In the genomic region with DNA sequence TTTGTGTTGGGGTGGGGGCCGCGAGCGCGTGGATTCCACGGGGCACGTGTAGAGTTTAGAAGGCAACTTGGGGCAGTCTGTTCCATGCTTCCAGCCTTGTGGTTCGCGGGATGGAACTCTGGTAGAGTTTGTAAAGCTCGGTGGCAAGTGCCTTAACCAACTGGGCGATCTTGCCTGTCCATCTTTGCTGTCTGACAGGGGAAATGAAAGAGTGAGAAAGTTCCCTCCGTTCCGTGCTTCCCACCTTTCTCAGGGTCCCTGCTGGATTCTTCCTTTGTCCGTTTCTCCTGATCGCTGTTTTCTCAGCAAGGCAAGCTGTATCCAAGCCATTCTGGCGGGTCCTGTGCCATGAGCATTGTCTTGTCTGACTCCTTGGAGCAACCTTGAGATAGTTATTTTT, we compare ENCODE assay signal across 7 mouse cellular contexts. TPM values are rescaled to one million over a fixed set of nuclear protein-coding genes. Genes with fewer than 3 reads are reported as not detected.
DNase-seq lines count a peak whose midpoint lies in the region; ATAC-seq and TF ChIP-seq lines count a peak whose summit lies in the region.

No protein-coding gene starts in this region.

- no peak for DNase-seq in CH12.LX (ENCODE audit: extremely low read depth)
- DNase-seq in forebrain, embryonic 10.5 days (ENCODE audit: extremely low spot score, low spot score) = peak; percentile 46
- no peak for DNase-seq in thymus, postnatal 25 days
- no peak for DNase-seq in frontal cortex, postnatal 14 days (ENCODE audit: low spot score in 2 of 2)

- no peak for TF ChIP-seq EP300 in CH12.LX (IDR thresholded peaks at IDR 0.05; ENCODE audit: low read length)

- H3K4me1 ChIP-seq in CH12.LX (ENCODE audit: control insufficient read depth in 1 of 2, insufficient read depth in 2 of 2) = peaks cover 0 to 21% of the 10 kb centered on the region in 2 experiments; a peak in 2 of 4 replicates
- peaks cover 32% of the 10 kb centered on the region for H3K4me1 ChIP-seq in forebrain, embryonic 10.5 days
- peaks cover 27% of the 10 kb centered on the region for H3K4me1 ChIP-seq in liver, embryonic 12.5 days
- peaks cover 9% of the 10 kb centered on the region for H3K4me1 ChIP-seq in stomach, embryonic 16.5 days (ENCODE audit: control insufficient read depth, insufficient read depth, low read length)

- peak overlapping the region; percentile 82 for H3ac ChIP-seq in C2C12 (ENCODE audit: control insufficient read depth, insufficient read length, low read depth)

- H3K79me2 ChIP-seq in C2C12 (ENCODE audit: control insufficient read depth, insufficient read depth) = peaks cover 47% of the 10 kb centered on the region
- peaks cover 21% of the 10 kb centered on the region for H3K79me2 ChIP-seq in CH12.LX (replicated peaks; ENCODE audit: control insufficient read depth, extremely low read depth, insufficient read depth, poor library complexity, severe bottlenecking)

- H3K9ac ChIP-seq in CH12.LX (ENCODE audit: insufficient read depth, low read depth) = peak overlapping the region; percentile 35
- peak overlapping the region; percentile 80 for H3K9ac ChIP-seq in liver, embryonic 12.5 days
- H3K9ac ChIP-seq in stomach, embryonic 16.5 days (ENCODE audit: low read length) = peak overlapping the region; percentile 97

- no peak for TF ChIP-seq CTCF in C2C12 (IDR thresholded peaks at IDR 0.05; ENCODE audit: control insufficient read depth, insufficient read depth, insufficient read length)
- TF ChIP-seq CTCF in CH12.LX (conservative IDR thresholded peaks at IDR 0.05 in 1 of 2, IDR thresholded peaks at IDR 0.05 in 1 of 2; ENCODE audit: low read depth in 2 of 2, low read length in 2 of 2) = no peak

- H3K4me3 ChIP-seq in C2C12 (ENCODE audit: insufficient read depth, poor library complexity, severe bottlenecking) (peak overlapping the region; percentile 50), CH12.LX (replicated peaks in 1 of 3; ENCODE audit: low read depth in 2 of 3, low read length in 2 of 3, poor library complexity in 1 of 3) (peak overlapping the region; percentile 36 to 76 (median 69))
- H3K4me3 ChIP-seq in forebrain, embryonic 10.5 days = peak overlapping the region; percentile 84
- peak overlapping the region; percentile 75 for H3K4me3 ChIP-seq in liver, embryonic 12.5 days
- peak overlapping the region; percentile 82 for H3K4me3 ChIP-seq in stomach, embryonic 16.5 days (replicated peaks; ENCODE audit: low read length)

- 0 out of 2 replicates have a peak overlapping the region, but pooled peaks have one; percentile 60 for H3K4me2 ChIP-seq in CH12.LX (ENCODE audit: insufficient read depth, low read depth, poor library complexity, severe bottlenecking)
- H3K4me2 ChIP-seq in liver, embryonic 12.5 days = peak overlapping the region; percentile 94
- peak overlapping the region; percentile 87 for H3K4me2 ChIP-seq in stomach, embryonic 16.5 days (ENCODE audit: low read depth, low read length)

- ATAC-seq in liver, embryonic 12.5 days = peak; percentile 22
- peak; percentile 8; the same call in 1 of the 2 replicates for ATAC-seq in stomach, embryonic 16.5 days (ENCODE audit: insufficient read depth, low FRiP score)

- TF ChIP-seq RAD21 in CH12.LX (IDR thresholded peaks at IDR 0.05; ENCODE audit: low read depth, low read length) = no peak

- no peak for TF ChIP-seq POLR2A in CH12.LX (IDR thresholded peaks at IDR 0.05; ENCODE audit: low read depth, low read length)

- 12% methylated on average over 15 of the region's 15 CpGs for WGBS in forebrain, embryonic 10.5 days
- 8% methylated on average over 15 of the region's 15 CpGs for WGBS in liver, embryonic 12.5 days (ENCODE audit: insufficient replicate concordance)
- 2% methylated on average over 15 of the region's 15 CpGs for WGBS in stomach, embryonic 16.5 days

- dilution Hi-C loops in CH12.LX (cut with MboI; ENCODE audit: extremely low pct_ligation_motif_present, extremely low pct_unique_long_range_greater_than_20kb, low sequenced_read_pairs) = no loop called here

- H3K36me3 ChIP-seq in C2C12 (ENCODE audit: control insufficient read depth, insufficient read depth) (peaks cover 10% of the 10 kb centered on the region), CH12.LX (replicated peaks in 1 of 2; ENCODE audit: control insufficient read depth in 1 of 2, insufficient read depth in 1 of 2, low read length in 1 of 2) (peaks cover 14 to 34% of the 10 kb centered on the region in 2 experiments)
- peaks cover 39% of the 10 kb centered on the region for H3K36me3 ChIP-seq in forebrain, embryonic 10.5 days (replicated peaks)
- peaks cover 30% of the 10 kb centered on the region for H3K36me3 ChIP-seq in liver, embryonic 12.5 days
- H3K36me3 ChIP-seq in stomach, embryonic 16.5 days (ENCODE audit: control insufficient read depth, insufficient read depth, low read length) = no peaks in the 10 kb centered on the region

- no peaks in the 10 kb centered on the region for H3K9me3 ChIP-seq in CH12.LX (replicated peaks; ENCODE audit: low read length)
- peaks cover 8% of the 10 kb centered on the region for H3K9me3 ChIP-seq in forebrain, embryonic 10.5 days
- H3K9me3 ChIP-seq in liver, embryonic 12.5 days (replicated peaks) = no peaks in the 10 kb centered on the region
- H3K9me3 ChIP-seq in stomach, embryonic 16.5 days (replicated peaks; ENCODE audit: control insufficient read depth, low read length) = no peaks in the 10 kb centered on the region

- in situ Hi-C loops in CH12.LX (cut with MboI; ENCODE audit: low pct_ligation_motif_present, low pct_unique_long_range_greater_than_20kb, low sequenced_read_pairs) = loop anchor here (10.0 to 25.0 kb wide), 2 partner anchors 223 to 451 kb away; a partner anchor contains a TSS

- H3K79me3 ChIP-seq in C2C12 (ENCODE audit: low read depth) = peaks cover 21% of the 10 kb centered on the region

- H3K27ac ChIP-seq in CH12.LX (ENCODE audit: insufficient read depth, low read depth) = no peak overlapping the region
- peak overlapping the region; percentile 97 for H3K27ac ChIP-seq in forebrain, embryonic 10.5 days
- H3K27ac ChIP-seq in liver, embryonic 12.5 days = no peak overlapping the region
- no peak overlapping the region for H3K27ac ChIP-seq in stomach, embryonic 16.5 days (ENCODE audit: low read length)

- H3K27me3 ChIP-seq in C2C12 (ENCODE audit: control insufficient read depth, insufficient read depth, insufficient read length) = no peaks in the 10 kb centered on the region
- no peaks in the 10 kb centered on the region for H3K27me3 ChIP-seq in CH12.LX (replicated peaks)
- peaks cover 41% of the 10 kb centered on the region for H3K27me3 ChIP-seq in forebrain, embryonic 10.5 days (ENCODE audit: poor library complexity, severe bottlenecking)
- H3K27me3 ChIP-seq in liver, embryonic 12.5 days (replicated peaks) = peaks cover 41% of the 10 kb centered on the region
- H3K27me3 ChIP-seq in stomach, embryonic 16.5 days (ENCODE audit: control insufficient read depth, insufficient read depth, low read length) = no peaks in the 10 kb centered on the region

TF ChIP-seq in C2C12, 6 proteins besides CTCF, POLR2A, EP300 and RAD21:
- TF ChIP-seq FOSL1 (IDR thresholded peaks at IDR 0.05; ENCODE audit: insufficient read depth, low read length, poor library complexity, severe bottlenecking) (no peak), USF1 (IDR thresholded peaks at IDR 0.05; ENCODE audit: low read depth) (no peak), MYOG (IDR thresholded peaks at IDR 0.05; ENCODE audit: control insufficient read depth, extremely low read depth, insufficient read length) (no peak), MAX (IDR thresholded peaks at IDR 0.05) (no peak), CEBPB (IDR thresholded peaks at IDR 0.05; ENCODE audit: low read depth) (no peak), MYOD1 (IDR thresholded peaks at IDR 0.05; ENCODE audit: control insufficient read depth, insufficient read length, low read depth) (no peak)

TF ChIP-seq in CH12.LX, 34 proteins besides CTCF, POLR2A, EP300 and RAD21:
- no peak for TF ChIP-seq TCF12 (IDR thresholded peaks at IDR 0.05; ENCODE audit: low read depth, low read length)
- TF ChIP-seq RCOR1 (conservative IDR thresholded peaks at IDR 0.05; ENCODE audit: low read depth, low read length) = no peak
- 0 out of 2 replicates have a peak, but pooled peaks have one; percentile 44 for TF ChIP-seq MYC (IDR thresholded peaks at IDR 0.05; ENCODE audit: low read depth, low read length)
- TF ChIP-seq NRF1 (IDR thresholded peaks at IDR 0.05; ENCODE audit: low read depth, low read length) = no peak
- no peak for TF ChIP-seq JUND (conservative IDR thresholded peaks at IDR 0.05; ENCODE audit: low read depth, low read length)
- no peak for TF ChIP-seq MEF2A (IDR thresholded peaks at IDR 0.05; ENCODE audit: borderline replicate concordance, low read depth, low read length)
- no peak for TF ChIP-seq TBP (conservative IDR thresholded peaks at IDR 0.05; ENCODE audit: low read depth, low read length)
- TF ChIP-seq PAX5 (IDR thresholded peaks at IDR 0.05; ENCODE audit: low read length) = no peak

RNA-seq across cellular contexts. Expression of a gene that starts 0.7 kb away (rescaled TPM):
- polyA plus RNA-seq in C2C12 (2012; fragmentation: generic; extraction: Trizol) = 19.0 TPM
- total RNA-seq in CH12.LX (2012; rRNA removed) = 9.3 and 12.5 TPM in 2 replicates
- total RNA-seq in CH12.LX (2014; rRNA removed) = 17.5 and 20.0 TPM in 2 replicates
- polyA plus RNA-seq in CH12.LX (2012; ENCODE audit: insufficient read length, low read depth) = 30.2 and 36.1 TPM in 2 replicates
- 63.0 and 67.6 TPM in 2 replicates for polyA plus RNA-seq in forebrain, embryonic 10.5 days (2016; fragmentation: Nextera tagmentation; extraction: Ambion mirVana)
- polyA plus RNA-seq in liver, embryonic 12.5 days (2016; fragmentation: Nextera tagmentation; extraction: Ambion mirVana) = 39.8 TPM in 2 replicates
- polyA plus RNA-seq in stomach, embryonic 16.5 days (2015; fragmentation: Nextera tagmentation; extraction: Ambion mirVana) = 26.5 and 27.9 TPM in 2 replicates

RNA-seq across cellular contexts. Expression of a gene that starts 10.8 kb away (rescaled TPM):
- polyA plus RNA-seq in C2C12 (2012; fragmentation: generic; extraction: Trizol) (0.04 TPM), CH12.LX (2012; ENCODE audit: insufficient read length, low read depth) (not detected in 2 replicates)
- total RNA-seq in CH12.LX (2012; rRNA removed) (not detected in 2 replicates), CH12.LX (2014; rRNA removed) (not detected in 2 replicates)
- polyA plus RNA-seq in forebrain, embryonic 10.5 days (2016; fragmentation: Nextera tagmentation; extraction: Ambion mirVana) = 12.9 and 14.6 TPM in 2 replicates
- polyA plus RNA-seq in liver, embryonic 12.5 days (2016; fragmentation: Nextera tagmentation; extraction: Ambion mirVana) = 1.7 and 1.9 TPM in 2 replicates
- 0.80 and 1.0 TPM in 2 replicates for polyA plus RNA-seq in stomach, embryonic 16.5 days (2015; fragmentation: Nextera tagmentation; extraction: Ambion mirVana)

Comparison
In these comparisons a context has a peak if more than half of its experiments do, and no peak if none do; other contexts are left out.
1. H3K9ac ChIP-seq: peak in every context shown above with its lines; median percentile 97 in stomach, embryonic 16.5 days; 80 in liver, embryonic 12.5 days; 35 in CH12.LX.